Mouse (Mus musculus): ENCODE measurements around the gene Trim80.

Gene Trim80

GRCm38 (mm10) chr11:115439906-115440595, at the start of gene Trim80:
Trim80 (plus strand) TSS chr11:115440545.
- DNase-seq (ENCODE audit: low spot score in 2 of 2): no peak

- no peak for DNase-seq (ENCODE audit: low spot score in 2 of 2)
These were observed 49.0 kb upstream of the Trim80 start for GRCm38 (mm10) chr11:115391358-115391757.

DNA sequence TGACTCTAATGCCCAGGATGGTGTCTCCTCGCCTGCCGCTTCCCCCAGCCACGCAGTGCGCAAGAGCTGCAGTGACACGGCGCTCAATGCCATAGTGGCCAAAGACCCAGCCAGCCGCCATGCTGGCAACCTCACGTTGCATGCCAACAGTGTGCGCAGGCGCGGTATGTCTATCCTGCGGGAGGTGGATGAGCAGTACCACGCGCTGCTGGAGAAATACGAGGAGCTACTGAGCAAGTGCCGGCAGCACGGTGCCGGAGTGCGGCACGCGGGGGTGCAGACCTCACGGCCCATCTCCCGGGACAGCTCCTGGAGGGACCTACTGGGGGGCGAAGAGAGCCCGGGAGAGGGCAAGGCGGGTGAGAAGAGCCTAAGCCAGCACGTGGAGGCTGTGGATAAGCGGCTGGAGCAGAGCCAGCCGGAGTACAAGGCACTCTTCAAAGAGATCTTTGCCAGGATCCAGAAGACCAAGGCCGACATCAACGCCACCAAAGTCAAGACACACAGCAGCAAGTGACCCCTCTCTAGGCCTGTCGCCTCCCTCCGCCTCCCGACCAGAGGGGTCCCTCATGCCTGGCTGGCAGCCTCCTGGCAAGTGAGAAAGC, 46.5 kb upstream of the Trim80 start:
- no peak for DNase-seq (ENCODE audit: low spot score in 2 of 2)

- no peak for DNase-seq (ENCODE audit: low spot score in 2 of 2)
These were observed 42.3 kb upstream of the Trim80 start for GRCm38 (mm10) chr11:115398085-115398484.

DNA sequence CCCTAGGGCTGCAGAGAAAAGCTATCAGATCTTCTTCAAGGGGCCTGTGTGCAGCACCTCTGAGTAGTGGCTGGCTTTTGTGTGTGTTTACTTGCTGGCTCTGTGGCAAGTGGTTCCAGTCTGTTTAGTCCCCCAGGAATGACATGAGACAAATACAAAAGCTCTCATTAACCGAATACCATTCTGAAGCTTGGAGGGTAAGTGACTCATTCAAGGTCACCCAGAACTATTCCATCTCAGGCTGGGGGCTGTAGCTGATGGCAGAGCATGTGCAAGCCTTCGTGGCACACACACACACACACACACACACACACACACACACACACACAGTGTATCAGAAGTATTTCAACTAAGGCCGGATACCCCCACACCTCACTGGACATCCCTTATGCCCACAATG, 40.2 kb upstream of the Trim80 start:
- no peak for DNase-seq (ENCODE audit: low spot score in 2 of 2)

DNA sequence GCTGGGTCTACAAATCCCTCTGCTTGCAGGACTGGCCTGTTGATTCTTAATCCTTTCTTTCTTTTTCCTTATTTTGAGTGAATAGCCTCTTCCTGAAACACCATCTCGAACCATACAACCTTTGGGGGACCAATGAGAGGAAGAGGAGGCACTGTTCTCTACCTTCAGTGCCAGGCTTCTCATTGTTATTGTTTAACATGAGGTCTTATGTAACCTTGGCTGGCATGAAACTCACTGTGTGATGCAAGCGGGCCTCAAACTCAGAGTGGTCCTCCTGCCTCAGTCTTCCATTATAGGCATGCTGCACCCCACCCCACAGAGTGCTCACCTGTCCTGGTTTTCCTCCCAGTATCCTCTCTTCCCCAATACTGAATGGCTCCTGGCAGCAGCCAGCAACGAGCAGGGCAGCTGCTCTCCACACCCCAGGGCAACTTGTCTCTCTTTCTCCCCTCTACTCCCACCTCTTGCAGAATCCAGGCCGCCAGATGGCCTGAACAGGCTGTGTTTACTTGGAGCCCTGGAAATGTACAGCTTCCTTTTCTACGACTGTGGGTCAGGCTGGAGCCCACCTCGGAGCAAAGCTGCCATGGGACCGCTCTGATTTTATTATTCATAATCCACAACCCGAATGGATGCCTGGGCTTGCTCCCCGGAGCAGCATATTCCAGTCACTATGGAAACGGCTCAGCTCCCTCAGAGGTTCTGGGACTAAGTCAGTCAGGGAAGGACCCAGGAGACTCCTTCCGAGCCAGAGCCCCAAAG, 39.5 kb upstream of the Trim80 start:
- no peak for DNase-seq (ENCODE audit: low spot score in 2 of 2)

GRCm38 (mm10) chr11:115403338-115404124, 36.8 kb upstream of the Trim80 start, which contains the start of gene Mrpl58:
Mrpl58 (plus strand) TSS chr11:115403752.
- DNase-seq (ENCODE audit: low spot score in 2 of 2): peak; percentile 74 to 94

DNA sequence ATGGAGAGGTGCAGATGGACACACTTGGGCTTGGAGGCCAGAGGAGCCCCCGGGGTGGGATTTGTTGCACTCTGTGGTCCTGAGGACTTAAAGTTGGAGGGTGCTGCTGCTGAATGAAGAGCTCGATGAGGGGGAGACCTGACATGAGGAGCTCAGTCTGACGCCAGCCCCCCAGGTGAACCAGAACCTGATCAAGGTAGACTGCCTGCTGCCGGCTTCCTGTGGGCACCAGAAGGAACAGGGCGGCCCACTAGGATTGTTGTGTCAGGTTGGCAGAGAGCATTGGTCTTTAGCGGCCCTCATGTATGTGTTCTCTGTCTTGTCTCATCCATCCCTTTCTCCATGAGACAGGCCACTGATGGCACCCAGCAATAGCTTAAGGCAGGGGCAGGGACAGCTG, 34.6 kb upstream of the Trim80 start:
- no peak for DNase-seq (ENCODE audit: low spot score in 2 of 2)

GRCm38 (mm10) chr11:115406858-115407401, 33.4 kb upstream of the Trim80 start:
- DNase-seq (ENCODE audit: low spot score in 2 of 2): no peak

DNA sequence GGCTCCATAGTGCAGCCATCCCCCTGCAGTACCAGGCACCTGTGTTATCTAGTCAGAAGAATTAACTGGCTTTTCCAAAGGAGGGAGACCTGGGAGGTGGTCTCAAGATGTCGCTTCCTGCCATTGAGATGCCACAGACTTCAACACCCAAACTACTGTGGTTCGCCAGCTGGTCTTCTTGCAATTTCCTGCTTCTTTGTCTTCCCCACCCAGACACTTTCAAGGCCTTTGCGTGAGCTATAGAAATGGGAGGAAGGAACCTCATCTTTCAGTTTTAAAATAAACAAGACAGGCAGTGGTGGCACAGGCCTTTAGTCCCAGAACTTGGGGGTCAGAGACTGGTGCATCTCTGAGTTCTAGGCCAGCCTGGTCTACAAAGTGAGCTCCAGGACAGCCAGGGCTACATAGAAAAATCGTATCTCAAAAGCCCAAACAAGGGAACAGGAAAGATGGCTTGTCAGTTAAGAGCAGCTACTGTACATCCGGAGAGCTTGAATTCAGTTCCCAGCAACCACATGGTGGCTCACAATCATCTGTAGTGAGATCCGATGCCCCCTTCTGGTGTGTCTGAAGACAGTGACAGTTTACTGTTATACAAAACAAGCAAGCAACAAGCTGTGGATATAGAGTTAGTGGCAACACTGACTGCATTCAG, 32.0 kb upstream of the Trim80 start:
- DNase-seq (ENCODE audit: low spot score in 2 of 2): no peak

GRCm38 (mm10) chr11:115409556-115409955, 30.8 kb upstream of the Trim80 start:
- no peak for DNase-seq (ENCODE audit: low spot score in 2 of 2)

DNA sequence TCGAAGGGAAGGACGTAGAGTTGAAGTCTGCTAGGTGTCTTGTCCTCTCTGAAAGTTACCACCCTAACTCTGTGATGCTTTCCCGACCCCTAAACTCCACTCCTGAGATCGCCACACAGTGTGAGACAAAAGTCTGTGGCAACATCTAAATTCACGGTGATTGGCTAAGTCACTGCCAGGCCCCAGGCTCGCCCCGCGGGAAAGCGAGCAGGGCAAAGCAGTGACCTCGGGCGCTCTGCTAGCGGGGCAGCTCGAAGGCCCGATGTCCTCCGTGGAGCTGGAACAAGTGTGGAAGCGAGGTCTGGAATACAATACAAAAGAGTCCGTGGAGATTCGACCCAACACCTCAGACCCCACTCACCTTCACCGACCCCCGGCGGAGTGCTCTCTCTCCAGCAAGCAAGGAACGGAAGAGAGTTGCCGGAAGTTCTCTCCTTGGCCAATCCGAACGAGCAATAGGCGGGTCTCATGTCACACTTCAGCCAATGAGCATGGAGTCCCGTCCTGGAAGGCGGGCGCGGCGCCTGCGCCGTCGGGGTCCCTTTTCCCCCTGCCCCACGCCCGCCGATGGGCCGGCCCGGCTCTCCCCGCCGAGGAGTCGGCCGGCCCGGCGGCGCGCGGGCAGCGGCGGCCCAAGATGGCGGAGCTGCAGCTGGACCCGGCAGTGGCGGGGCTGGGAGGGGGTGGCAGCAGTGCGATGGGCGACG, 20.7 kb upstream of the Trim80 start, which contains the start of the genes Atp5h and Kctd2:
Gene Atp5h (minus strand): TSS at position 432 of the 707 bp plus-strand sequence.
Gene Kctd2 (plus strand): TSS at position 598 of the 707 bp plus-strand sequence.
- peak; percentile 85 to 94 for DNase-seq (ENCODE audit: low spot score in 2 of 2)

DNA sequence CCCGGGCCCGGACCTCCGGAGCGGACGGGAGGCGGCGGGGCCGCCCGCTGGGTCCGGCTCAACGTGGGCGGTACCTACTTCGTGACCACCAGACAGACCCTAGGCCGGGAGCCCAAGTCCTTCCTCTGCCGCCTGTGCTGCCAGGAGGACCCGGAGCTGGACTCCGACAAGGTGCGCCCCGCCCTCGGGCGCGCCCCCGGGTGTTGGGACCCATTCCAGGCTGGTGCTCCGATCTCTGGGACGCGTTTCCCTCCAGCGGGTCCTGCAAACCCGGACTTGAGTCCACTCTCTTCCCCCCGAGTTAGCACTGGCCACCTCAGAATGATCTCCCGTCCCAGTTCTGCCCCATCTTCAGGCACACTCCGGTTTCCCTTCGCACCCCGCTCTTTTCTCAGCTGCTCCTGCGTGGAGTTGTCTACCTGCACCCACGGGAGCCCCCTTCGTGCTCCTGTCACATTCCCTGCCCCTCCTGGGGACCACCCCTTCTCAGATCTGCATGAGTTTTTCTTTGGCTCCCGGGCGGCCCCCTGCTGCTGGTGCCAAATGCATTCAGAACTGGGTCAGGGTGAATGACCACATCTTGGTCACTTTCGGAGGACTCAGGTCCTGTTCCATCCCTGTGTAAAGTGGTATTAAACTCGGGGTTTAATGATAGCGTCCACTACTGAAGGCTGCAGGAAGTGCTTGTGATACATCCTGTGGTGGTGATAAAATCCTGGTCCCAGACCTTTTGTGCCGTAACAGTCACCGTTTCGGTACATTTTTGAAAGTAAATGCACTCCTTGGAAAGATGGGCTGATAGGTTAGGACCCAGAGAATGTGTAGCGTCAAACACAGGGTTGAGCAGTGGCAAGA, 19.8 kb upstream of the Trim80 start:
- DNase-seq (ENCODE audit: low spot score in 2 of 2): peak; percentile 42 to 53

DNA sequence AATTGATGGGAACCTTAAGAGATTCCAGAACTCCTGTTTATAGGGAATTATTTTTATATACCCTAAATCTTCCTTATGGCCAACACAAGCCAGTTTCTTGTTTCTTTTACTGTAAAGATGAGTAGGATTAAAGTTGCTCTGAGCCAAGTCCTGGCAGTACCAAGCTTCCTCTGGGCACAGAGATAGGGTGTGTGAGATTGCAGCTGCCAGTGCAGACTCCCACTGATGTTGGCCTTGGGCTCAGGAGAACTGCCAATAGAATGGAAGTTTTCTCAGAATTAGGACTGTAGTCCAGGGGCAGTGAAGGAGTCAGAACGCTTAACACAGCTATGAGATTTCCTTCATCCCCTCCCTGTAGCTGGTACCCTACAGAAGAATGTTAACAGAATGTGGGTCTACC, 19.0 kb upstream of the Trim80 start:
- no peak for DNase-seq (ENCODE audit: low spot score in 2 of 2)

- DNase-seq (ENCODE audit: low spot score in 2 of 2): no peak
These were observed 18.4 kb upstream of the Trim80 start for GRCm38 (mm10) chr11:115421972-115422371.

DNA sequence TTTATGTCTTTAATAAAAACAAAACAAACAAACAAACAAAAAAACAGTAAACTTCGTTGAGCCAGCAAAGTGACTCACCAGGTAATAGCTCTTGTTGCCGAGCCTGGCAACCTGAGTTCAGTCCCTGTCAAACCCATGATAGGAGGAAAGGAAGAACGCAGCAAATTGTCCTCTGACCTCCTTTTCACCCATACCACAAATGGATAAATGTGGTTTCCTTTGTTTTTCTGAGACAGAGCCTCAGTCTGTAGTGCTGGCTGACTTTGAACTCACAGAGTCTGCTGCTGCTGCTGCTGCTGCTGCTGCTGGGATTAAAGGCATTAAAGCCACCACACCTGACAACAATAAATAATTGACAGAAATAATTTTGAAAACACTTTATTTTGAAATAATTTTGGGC, 17.3 kb upstream of the Trim80 start:
- DNase-seq (ENCODE audit: low spot score in 2 of 2): no peak

DNA sequence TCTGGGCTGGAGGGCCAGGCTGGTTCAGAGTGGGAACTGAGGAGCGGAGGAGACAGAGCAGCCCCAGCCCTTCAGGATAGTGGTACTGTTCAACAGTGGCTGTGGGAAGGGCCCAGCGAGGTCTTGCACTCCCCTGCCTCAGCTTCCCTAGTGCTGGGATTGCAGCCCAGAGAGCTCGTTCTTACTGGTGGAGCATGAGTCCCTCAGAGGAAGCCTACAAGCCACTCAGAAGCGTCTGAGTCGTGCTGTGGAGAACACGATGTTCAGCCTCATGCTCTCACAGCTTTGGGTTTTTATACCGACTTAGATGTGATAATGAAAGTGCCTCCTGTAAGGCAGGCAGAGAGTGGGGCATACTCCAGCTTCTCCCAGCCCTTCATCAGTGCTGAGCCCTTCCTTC, 15.7 kb upstream of the Trim80 start:
- no peak for DNase-seq (ENCODE audit: low spot score in 2 of 2)

DNA sequence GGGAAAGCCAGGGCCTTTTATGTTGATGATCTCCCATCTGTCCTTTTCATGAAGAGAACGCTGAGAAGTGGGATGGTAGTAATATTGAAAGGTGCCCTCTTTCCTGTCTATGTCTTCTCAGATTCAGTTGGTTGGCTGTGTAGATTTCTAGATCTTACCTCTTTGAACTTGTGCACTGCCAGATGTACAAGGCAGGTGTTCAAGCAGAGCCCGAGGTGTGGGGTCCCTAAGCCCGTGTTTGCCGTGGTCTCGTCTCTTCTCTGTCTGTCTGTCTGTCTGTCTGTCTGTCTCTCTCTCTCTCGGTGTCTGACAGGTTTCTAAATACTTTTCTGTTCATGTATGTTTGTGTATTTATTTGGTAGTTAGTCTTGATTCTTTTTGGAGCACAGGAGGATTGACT, 14.7 kb upstream of the Trim80 start:
- DNase-seq (ENCODE audit: low spot score in 2 of 2): no peak
